Mouse (Mus musculus): ENCODE data around the gene Tspyl1.
"Not testable (repeated sequence)": the region's sequence is repeated elsewhere in the genome, so short reads cannot be mapped to it uniquely, and the experiment has no call there.

The Tspyl1 gene

DNA sequence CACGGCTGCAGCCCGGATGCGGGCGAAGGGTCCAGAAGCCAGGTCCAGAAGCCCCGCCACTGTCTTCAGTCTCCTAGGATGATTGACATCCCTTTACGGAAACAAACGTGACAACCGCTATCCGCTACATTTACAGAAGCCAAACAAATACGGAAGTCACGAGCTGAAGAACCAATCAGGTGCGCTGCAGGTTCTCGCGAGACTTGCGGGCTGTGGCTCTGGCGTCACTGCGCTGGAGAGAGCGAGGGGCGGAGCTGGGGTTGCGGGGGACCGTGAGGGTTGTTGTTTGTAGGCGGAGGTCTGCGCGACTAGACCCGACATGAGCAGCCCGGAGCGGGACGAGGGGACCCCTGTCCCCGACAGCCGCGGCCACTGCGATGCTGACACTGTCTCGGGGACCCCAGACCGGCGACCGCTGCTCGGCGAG lies at the start of gene Tspyl1:
Tspyl1 (plus strand) TSS at position 229 of the 427 bp plus-strand sequence.
- peak; percentile 94 for DNase-seq (ENCODE audit: low spot score)

- no peak for DNase-seq (ENCODE audit: low spot score)
Observed at GRCm38 (mm10) chr10:34233418-34233817, 48.6 kb upstream of the Tspyl1 start.

DNA sequence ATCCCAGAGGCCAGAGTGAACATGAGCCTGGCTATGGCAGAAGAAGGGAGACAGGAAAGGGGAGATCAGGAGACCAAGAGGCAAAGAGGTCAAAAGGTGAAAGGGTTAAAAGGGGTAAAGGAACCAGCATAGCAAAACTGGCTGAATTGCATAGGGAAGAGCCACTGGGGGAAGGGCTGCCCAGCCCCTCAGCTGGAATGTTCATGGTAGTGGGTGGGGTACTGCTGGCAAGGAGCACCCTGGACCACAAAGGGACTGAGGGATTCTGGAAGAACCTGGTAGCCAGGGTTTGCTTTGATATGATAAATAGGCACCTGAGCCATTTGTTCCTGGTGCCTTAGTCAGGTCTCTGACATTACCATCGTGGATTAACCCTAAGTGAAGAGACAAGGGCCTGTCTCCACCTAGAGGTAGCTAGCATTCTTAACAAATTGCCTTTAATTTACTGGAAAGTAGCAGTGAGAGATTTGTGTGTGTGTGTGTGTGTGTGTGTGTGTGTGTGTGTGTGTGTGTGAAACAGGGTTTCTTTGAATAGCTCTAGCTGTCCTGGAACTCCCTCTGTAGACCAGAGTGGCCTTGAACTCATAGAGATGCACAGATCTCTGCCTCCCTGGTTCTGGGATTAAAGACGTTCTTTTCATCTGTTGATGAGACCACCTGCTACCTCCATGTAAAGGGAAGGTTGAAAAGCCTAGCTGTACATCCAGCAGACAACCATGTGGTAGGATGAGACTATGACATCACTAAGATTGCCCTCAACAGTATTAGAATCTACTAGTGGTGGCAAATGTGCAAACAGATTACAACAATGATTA lies 47.9 kb upstream of the Tspyl1 start:
- no peak for DNase-seq (ENCODE audit: low spot score)

- no peak for DNase-seq (ENCODE audit: low spot score)
Observed at GRCm38 (mm10) chr10:34235384-34235783, 46.6 kb upstream of the Tspyl1 start.

DNA sequence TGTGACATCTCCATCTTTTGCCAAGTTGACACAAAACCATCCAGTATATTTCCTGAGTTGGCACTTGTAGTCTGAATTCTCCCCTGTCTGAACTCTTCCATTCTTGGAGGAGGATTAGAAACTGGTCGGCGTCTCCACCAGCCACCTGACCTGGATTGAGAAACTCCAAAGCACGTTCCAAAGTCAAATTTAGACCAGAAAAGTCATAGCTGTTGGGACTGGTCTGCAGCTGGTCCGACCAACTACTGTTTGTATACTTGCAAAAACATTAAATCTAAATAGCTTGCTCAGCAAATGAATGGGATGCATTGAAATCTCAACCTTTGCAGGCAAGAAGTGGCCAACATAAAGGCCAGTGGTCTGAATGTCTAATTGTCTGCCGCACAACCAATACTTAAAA lies 45.4 kb upstream of the Tspyl1 start:
- DNase-seq (ENCODE audit: low spot score): no peak

DNA sequence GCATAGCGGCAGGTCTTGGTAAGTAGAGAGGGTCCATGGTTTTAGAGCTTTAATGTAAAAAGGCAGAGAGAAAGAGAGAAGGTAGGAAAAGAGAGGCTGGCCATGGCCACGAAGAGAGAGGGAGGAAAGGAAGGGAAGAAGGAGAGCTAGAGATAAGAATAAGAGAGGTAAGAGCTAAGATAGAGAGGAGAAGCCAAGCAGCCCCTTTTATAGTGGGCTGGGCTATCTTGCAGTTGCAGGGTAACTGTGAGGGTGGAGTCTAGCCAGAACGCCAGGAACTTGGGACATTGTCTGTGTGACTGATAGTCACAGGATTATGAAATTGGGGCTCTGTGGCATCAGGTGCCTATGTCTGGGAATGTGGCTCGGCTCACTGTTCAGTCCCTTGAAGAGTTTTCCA lies 43.5 kb upstream of the Tspyl1 start:
- DNase-seq (ENCODE audit: low spot score): no peak

GRCm38 (mm10) chr10:34244745-34245144 lies 37.2 kb upstream of the Tspyl1 start:
- DNase-seq (ENCODE audit: low spot score): no peak

GRCm38 (mm10) chr10:34246106-34246505 lies 35.9 kb upstream of the Tspyl1 start:
- no peak for DNase-seq (ENCODE audit: low spot score)

DNA sequence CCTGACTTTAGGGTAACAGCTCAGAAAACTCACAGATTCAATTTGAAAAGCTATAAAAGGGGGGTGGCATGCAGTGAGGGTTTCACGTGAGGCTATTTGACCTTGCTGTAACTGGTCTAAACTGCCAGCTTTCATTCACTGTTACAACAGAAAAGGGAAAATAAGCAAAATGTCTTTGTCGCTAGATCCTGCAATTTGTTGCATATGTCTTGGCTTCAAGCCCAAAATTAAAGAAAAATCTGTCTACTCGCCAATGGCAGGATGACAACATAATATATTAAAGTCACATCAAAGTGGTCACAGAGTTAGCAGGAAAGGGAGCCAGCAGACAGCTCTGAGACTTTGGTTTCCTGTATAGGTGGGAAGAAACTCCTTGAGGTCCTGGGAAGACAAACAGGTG lies 34.2 kb upstream of the Tspyl1 start:
- DNase-seq (ENCODE audit: low spot score): no peak

- no peak for DNase-seq (ENCODE audit: low spot score)
Observed at GRCm38 (mm10) chr10:34249594-34249993, 32.4 kb upstream of the Tspyl1 start.

DNA sequence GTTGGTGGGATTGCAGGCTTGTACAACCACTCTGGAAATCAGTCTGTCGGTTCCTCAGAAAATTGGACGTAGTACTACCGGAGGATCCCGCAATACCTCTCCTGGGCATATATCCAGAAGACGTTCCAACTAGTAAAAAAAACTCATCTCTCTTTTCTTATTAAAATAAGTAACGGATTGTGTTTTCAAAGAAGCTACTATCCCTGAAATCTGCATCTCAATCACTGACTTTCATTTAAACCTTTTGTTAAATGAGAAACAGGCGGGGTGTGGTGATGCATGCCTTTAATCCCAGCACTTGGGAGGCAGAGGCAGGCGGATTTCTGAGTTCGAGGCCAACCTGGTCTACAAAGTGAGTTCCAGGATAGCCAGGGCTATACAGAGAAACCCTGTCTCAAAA lies 29.2 kb upstream of the Tspyl1 start:
- not testable (repeated sequence) for DNase-seq (ENCODE audit: low spot score)

DNA sequence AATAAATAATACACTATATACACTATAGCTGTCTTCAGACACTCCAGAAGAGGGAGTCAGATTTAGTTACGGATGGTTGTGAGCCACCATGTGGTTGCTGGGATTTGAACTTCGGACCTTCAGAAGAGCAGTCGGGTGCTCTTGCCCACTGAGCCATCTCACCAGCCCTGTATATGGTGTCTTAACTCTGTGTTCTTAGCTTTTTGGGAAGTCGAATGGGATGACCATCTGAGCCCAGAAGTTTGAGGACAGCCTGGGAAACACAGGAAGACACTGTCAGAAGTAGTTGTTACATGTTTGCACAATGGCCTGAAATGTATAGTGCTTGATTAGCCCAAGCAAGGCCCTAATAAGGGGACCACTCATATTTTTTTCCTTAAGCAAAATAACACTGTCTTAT lies 16.9 kb upstream of the Tspyl1 start:
- DNase-seq (ENCODE audit: low spot score): no peak

GRCm38 (mm10) chr10:34267312-34268070 lies 14.5 kb upstream of the Tspyl1 start:
- DNase-seq (ENCODE audit: low spot score): no peak

GRCm38 (mm10) chr10:34271681-34272080 lies 10.3 kb upstream of the Tspyl1 start:
- DNase-seq (ENCODE audit: low spot score): no peak

DNA sequence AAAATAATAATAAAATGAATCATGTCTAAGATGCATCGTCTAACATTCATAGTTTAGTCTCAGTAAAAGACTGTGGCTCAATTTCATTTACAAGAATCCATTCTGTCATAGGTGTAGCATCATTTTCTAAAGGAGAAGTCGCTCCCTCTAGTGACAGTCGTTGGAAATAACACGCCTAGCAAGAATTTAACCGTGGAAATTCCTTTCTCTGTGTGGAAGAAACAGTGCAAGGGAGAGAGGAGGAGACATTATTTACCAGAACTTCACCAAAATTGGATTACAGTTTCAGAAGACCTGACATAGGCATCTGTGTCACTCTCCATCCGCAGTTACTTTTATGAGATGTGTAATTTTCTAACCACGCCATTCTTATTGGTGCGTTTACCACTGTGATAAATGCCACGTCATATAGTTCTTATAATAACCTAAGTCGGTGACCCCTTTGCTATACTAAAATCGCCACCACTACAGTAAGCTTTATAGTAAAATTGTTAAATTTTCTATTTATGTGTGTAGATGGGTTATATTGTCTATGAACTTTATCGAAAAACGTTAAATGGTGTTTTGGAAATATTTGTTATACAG lies 1.3 kb upstream of the Tspyl1 start:
- DNase-seq (ENCODE audit: low spot score): no peak

DNA sequence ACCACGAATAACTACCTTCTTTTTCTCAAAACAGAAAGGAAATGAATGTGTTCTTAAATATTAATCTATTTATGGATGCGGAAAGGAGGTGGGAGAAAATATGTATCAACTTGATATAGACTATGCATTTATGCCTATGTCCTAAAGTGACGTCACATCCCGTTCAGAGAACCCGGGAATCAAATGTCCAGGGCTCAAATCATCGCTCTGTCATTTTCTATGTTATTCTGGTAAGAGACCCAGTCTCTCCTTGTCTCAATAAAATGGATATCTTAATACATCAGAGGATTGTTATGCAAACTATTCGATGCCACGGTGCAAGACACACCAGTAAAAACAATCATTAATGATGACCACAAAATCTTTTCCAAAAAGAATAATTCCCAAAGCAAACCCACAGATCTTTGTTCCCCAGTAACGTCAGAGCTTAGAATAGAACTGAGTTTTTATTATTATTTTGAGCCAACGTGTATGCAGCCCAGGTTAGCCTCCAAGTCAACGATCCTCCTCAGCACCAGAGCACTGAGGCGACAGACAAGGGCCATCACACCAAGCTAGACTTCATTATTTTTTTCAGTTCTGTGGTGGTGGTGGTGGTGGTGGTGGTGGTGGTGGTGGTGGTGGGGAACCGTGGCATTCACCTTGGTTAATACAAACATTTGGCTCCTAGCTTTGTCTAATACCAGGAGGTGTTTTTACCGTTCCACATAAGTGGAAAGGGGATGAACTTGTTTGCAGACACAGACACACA lies 604 bp upstream of the Tspyl1 start:
- DNase-seq (ENCODE audit: low spot score): no peak

DNA sequence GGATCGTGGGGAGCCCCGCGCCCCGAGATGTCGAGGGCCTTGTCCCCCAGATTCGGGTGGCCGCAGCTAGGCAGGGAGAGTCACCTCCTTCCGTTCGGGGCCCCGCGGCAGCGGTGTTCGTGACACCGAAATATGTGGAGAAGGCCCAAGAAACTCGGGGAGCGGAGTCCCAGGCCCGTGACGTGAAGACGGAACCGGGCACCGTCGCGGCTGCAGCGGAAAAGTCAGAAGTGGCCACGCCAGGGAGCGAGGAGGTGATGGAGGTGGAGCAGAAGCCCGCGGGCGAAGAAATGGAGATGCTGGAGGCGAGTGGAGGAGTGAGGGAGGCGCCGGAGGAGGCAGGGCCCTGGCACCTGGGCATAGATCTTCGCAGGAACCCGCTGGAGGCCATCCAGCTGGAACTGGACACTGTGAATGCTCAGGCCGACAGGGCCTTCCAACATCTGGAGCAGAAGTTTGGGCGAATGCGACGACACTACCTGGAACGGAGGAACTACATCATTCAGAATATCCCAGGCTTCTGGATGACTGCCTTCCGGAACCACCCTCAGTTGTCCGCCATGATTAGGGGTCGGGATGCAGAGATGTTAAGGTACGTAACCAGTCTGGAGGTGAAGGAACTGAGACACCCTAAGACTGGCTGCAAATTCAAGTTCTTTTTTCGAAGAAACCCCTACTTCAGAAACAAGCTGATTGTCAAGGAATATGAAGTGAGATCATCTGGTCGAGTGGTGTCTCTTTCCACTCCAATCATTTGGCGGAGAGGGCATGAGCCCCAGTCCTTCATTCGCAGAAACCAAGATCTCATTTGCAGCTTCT lies 639 bp downstream of the Tspyl1 start:
- DNase-seq (ENCODE audit: low spot score): peak; percentile 49

DNA sequence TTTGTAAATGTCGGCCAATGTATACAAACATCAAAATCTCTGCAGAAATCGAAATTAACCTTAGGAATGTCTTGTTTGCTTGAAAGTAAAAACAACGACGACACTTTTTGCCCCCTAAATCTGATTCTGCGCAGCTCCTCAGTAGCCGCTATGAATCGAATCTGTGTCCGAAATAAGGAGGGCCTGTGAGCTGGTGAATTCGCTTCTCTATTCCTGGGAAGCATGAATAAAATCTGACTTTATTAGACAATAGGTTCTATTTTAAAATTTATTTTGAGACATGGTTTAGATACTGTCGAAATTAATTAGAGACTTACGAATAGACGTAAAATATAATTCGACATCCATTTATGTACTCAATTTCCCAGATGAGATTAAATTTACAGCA lies 14.9 kb downstream of the Tspyl1 start:
- no peak for DNase-seq (ENCODE audit: low spot score)

DNA sequence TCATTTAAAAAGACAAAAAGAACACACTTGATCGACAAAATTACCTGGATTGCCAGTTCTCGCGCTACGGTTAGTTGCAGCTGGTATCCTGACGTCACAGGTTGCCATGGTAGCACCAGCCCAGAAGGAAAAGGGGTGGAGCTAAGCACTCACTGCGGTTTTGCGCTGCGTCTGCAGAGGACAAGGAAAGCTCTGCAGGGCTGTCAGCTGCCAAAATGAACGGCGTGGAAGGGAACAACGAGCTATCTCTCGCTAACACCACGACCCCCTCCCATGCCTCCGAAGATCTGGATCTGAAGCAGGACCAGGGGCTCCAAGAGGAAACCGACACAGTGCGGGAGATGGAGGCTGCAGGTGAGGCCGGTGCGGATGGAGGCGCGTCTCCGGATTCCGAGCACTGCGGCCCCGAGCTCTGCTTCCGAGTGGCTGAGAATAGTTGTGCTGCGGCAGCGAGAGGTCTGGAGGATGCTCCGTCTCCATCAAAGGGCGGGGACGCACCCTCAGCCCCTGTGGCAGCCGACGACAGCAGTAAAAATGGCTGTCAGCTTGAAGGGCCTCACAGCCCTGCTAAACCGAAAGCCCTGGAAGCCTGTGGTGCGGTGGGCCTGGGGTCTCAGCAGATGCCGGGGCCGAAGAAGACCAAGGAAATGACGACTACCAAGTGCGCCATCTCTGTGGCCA lies 15.4 kb downstream of the Tspyl1 start, which contains the start of gene Tspyl4:
Tspyl4 (plus strand) TSS at position 144 of the 681 bp plus-strand sequence.
- DNase-seq (ENCODE audit: low spot score): peak; percentile 84

DNA sequence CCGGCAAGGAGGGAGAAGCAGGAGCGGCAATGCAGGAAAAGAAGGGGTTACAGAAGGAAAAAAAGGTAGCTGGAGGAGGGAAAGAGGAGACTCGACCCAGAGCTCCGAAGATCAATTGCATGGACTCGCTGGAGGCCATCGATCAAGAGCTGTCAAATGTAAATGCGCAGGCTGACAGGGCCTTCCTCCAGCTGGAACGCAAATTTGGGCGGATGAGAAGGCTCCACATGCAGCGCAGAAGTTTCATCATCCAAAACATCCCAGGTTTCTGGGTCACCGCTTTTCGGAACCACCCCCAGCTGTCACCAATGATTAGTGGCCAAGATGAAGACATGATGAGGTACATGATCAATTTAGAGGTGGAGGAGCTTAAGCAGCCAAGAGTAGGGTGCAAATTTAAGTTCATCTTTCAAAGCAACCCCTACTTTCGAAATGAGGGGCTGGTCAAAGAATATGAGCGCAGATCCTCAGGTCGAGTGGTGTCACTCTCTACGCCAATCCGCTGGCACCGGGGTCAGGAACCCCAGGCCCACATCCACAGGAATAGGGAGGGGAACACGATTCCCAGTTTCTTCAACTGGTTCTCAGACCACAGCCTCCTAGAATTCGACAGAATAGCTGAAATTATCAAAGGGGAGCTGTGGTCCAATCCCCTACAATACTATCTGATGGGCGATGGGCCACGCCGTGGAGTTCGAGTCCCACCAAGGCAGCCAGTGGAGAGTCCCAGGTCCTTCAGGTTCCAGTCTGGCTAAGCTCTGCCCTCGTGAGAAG lies 16.2 kb downstream of the Tspyl1 start:
- DNase-seq (ENCODE audit: low spot score): no peak

Measured in ovary, postnatal 14 days (tissue).